ENCODE assay signal across 8 mouse cellular contexts in the genomic region with DNA sequence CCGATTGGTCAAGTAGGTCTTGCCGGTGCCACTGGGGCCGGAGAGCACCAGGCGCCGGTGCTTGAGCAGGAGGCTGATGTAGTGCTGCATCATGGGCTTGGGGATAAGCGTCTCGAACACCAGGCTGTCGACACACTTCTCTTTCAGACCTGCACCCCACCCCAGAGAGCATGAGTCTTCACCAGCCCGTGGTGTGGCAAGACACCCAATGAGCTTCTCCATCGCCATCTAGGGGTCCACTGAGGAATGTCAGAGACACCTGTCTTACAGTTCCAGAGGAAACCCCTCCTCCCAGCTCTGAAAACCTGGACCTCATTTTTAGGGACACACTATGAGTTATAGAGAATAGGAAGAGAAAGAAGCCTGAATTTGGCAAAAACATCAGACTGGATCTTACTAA. TPM values are rescaled to one million over a fixed set of nuclear protein-coding genes. Genes with fewer than 3 reads are reported as not detected.
DNase-seq lines count a peak whose midpoint lies in the region; ATAC-seq and TF ChIP-seq lines count a peak whose summit lies in the region.

No protein-coding gene starts in this region.

- no peak overlapping the region for H3K4me3 ChIP-seq in MEL (ENCODE audit: control insufficient read depth in 1 of 2, insufficient read depth in 1 of 2, low read depth in 2 of 2, low read length in 2 of 2)
- no peak overlapping the region for H3K4me3 ChIP-seq in stomach, postnatal 0 days (ENCODE audit: low read depth, low read length)

- 69% methylated on average over 10 of the region's 10 CpGs for WGBS in stomach, postnatal 0 days

- no peaks in the 10 kb centered on the region for H3K79me2 ChIP-seq in MEL (ENCODE audit: control insufficient read depth, insufficient read depth, low read length, poor library complexity)

- ATAC-seq in stomach, postnatal 0 days (ENCODE audit: low FRiP score, low TSS enrichment): no peak

- H3K4me2 ChIP-seq in stomach, postnatal 0 days (replicated peaks; ENCODE audit: low read depth): no peak overlapping the region

- H3K9me3 ChIP-seq in MEL (replicated peaks; ENCODE audit: insufficient read depth, low read length): no peaks in the 10 kb centered on the region
- H3K9me3 ChIP-seq in stomach, postnatal 0 days (ENCODE audit: control insufficient read depth, low read length): no peaks in the 10 kb centered on the region

- H3K27me3 ChIP-seq in MEL (ENCODE audit: control insufficient read depth in 1 of 2, insufficient read depth in 2 of 2, low read length in 2 of 2): no peaks in the 10 kb centered on the region
- H3K27me3 ChIP-seq in stomach, postnatal 0 days (ENCODE audit: control insufficient read depth, insufficient read depth, low read length): no peaks in the 10 kb centered on the region

- no peak for TF ChIP-seq EP300 in MEL (IDR thresholded peaks at IDR 0.05; ENCODE audit: low read depth in 1 of 2, low read length in 2 of 2)
- TF ChIP-seq EP300 in stomach, postnatal 0 days (optimal IDR thresholded peaks at IDR 0.05): no peak

- H3K27ac ChIP-seq in MEL (ENCODE audit: control insufficient read depth, low read depth, low read length): no peak overlapping the region
- no peak overlapping the region for H3K27ac ChIP-seq in stomach, postnatal 0 days (replicated peaks)

- TF ChIP-seq CTCF in MEL (IDR thresholded peaks at IDR 0.05 in 2 of 3, conservative IDR thresholded peaks at IDR 0.05 in 1 of 3; ENCODE audit: control insufficient read depth in 1 of 3, insufficient read depth in 1 of 3, low read depth in 2 of 3, low read length in 3 of 3, poor library complexity in 1 of 3, severe bottlenecking in 1 of 3): peak; percentile 25 to 45 (median 44); a peak in 5 of 6 replicates
- TF ChIP-seq CTCF in stomach, postnatal 0 days (IDR thresholded peaks at IDR 0.05; ENCODE audit: low read depth): peak; percentile 63

- no peak overlapping the region for H3K9ac ChIP-seq in MEL (ENCODE audit: control insufficient read depth, low read depth, low read length, poor library complexity, severe bottlenecking)
- no peak overlapping the region for H3K9ac ChIP-seq in stomach, postnatal 0 days (ENCODE audit: low read length)

- peak; percentile 13; the same call in 1 of the 2 replicates for TF ChIP-seq RAD21 in MEL (IDR thresholded peaks at IDR 0.05; ENCODE audit: low read depth, low read length)

- H3K4me1 ChIP-seq in MEL (ENCODE audit: control insufficient read depth in 1 of 2, insufficient read depth in 2 of 2, low read length in 2 of 2): peaks cover 0 to 7% of the 10 kb centered on the region in 2 experiments; a peak in 2 of 4 replicates
- no peaks in the 10 kb centered on the region for H3K4me1 ChIP-seq in stomach, postnatal 0 days (replicated peaks; ENCODE audit: control insufficient read depth, insufficient read depth)

- no peak for TF ChIP-seq POLR2A in MEL (IDR thresholded peaks at IDR 0.05; ENCODE audit: control insufficient read depth in 1 of 2, insufficient read depth in 1 of 2, low read depth in 1 of 2, low read length in 2 of 2, poor library complexity in 1 of 2)

- DNase-seq in adrenal gland, postnatal 10 days: peak; percentile 53
- no peak for DNase-seq in adrenal gland, postnatal 4 days (ENCODE audit: low spot score in 2 of 2)
- peak; percentile 60 for DNase-seq in kidney, postnatal 10 days
- DNase-seq in kidney, adult 18-20 months: no peak
- DNase-seq in MEL (ENCODE audit: low read depth, low spot score): peak; percentile 42
- peak; percentile 53 to 62 for DNase-seq in kidney, postnatal 25 days
- DNase-seq in stomach, postnatal 0 days (ENCODE audit: low spot score): peak; percentile 36
- no peak for DNase-seq in gastrocnemius, postnatal 4 days (ENCODE audit: low spot score in 2 of 2)

- H3K36me3 ChIP-seq in MEL (ENCODE audit: control insufficient read depth in 1 of 2, insufficient read depth in 2 of 2, low read length in 2 of 2): no peaks in the 10 kb centered on the region
- H3K36me3 ChIP-seq in stomach, postnatal 0 days (ENCODE audit: control insufficient read depth, insufficient read depth, low read length): peaks cover 13% of the 10 kb centered on the region

TF ChIP-seq in MEL, 35 proteins besides CTCF, POLR2A, EP300 and RAD21:
- no peak for TF ChIP-seq MEF2A (IDR thresholded peaks at IDR 0.05; ENCODE audit: extremely low read depth, insufficient replicate concordance, low read depth, low read length, poor library complexity, severe bottlenecking)
- peak; percentile 25 for TF ChIP-seq SMC3 (IDR thresholded peaks at IDR 0.05; ENCODE audit: low read depth, low read length)

RNA-seq across cellular contexts. Expression of gene Ipo9, which starts 22.0 kb away (rescaled TPM):
- 100 to 1,000 TPM in 1 of 2 experiments, 10 to 100 TPM in 1; 80.6 to 113 TPM for total RNA-seq in adrenal gland, postnatal 10 days (2021)
- total RNA-seq in adrenal gland, postnatal 4 days (2021): 100 to 1,000 TPM; 125 to 136 TPM
- 27.4 and 29.2 TPM in 2 replicates for total RNA-seq in MEL (2012; rRNA removed)
- polyA plus RNA-seq in MEL (2012; ENCODE audit: insufficient read depth in 1 of 2, insufficient read length in 2 of 2, low read depth in 1 of 2, low replicate concordance in 2 of 2, missing spikeins in 1 of 2): 10 to 100 TPM in 1 of 2 experiments, not detected in 1; 56.2 TPM
- 23.5 and 24.7 TPM in 2 replicates for polyA plus RNA-seq in stomach, postnatal 0 days (2015; fragmentation: Nextera tagmentation; extraction: Ambion mirVana)
- total RNA-seq in gastrocnemius, postnatal 4 days (2021): 10 to 100 TPM; 89.2 to 90.6 TPM

Comparison
In these comparisons a context has a peak if more than half of its experiments do, and no peak if none do; other contexts are left out.
1. DNase-seq: peak in adrenal gland, postnatal 10 days (single experiment), kidney, postnatal 10 days (single experiment), MEL (single experiment), kidney, postnatal 25 days (2 of 2) and stomach, postnatal 0 days (single experiment); none in adrenal gland, postnatal 4 days (0 of 2), kidney, adult 18-20 months (single experiment) and gastrocnemius, postnatal 4 days (0 of 2).